Mouse (Mus musculus) mature B cell (primary cell): ENCODE results near the gene Rgsl1.

Source experiments
- in situ Hi-C: fragments of 300-500 bp; cut with MboI; formaldehyde crosslinking; loops from 2 replicates; pipeline ENCODE4 v1.14.3; 2019

The Rgsl1 gene

GRCm38 (mm10) chr1:153740775-153741400, 103.1 kb downstream of the Rgsl1 start:
- in situ Hi-C loops: no loop called here

- in situ Hi-C loops: no loop called here
Measured at GRCm38 (mm10) chr1:153740145-153740544, 103.8 kb downstream of the Rgsl1 start, which contains the start of gene Rgs16. TSS of gene Rgs16 (plus strand) at chr1:153740349.

- in situ Hi-C loops: no loop called here
Measured at GRCm38 (mm10) chr1:153739437-153740015, 104.4 kb downstream of the Rgsl1 start.

GRCm38 (mm10) chr1:153737101-153738085, 106.5 kb downstream of the Rgsl1 start:
- in situ Hi-C loops: no loop called here

GRCm38 (mm10) chr1:153736096-153736495, 107.8 kb downstream of the Rgsl1 start:
- in situ Hi-C loops: no loop called here

- in situ Hi-C loops: no loop called here
Measured at GRCm38 (mm10) chr1:153734866-153735265, 109.1 kb downstream of the Rgsl1 start.

GRCm38 (mm10) chr1:153733181-153733580, 110.8 kb downstream of the Rgsl1 start:
- in situ Hi-C loops: no loop called here

GRCm38 (mm10) chr1:153730671-153731070, 113.3 kb downstream of the Rgsl1 start:
- in situ Hi-C loops: no loop called here

- in situ Hi-C loops: no loop called here
Measured at GRCm38 (mm10) chr1:153729806-153730205, 114.1 kb downstream of the Rgsl1 start.
